Mouse (Mus musculus): Measurements from ENCODE around the gene Alppl2.

Alppl2 gene

GRCm38 (mm10) chr1:87089828-87090227 is at the start of gene Alppl2:
Alppl2 (minus strand) TSS chr1:87089928.
- TF ChIP-seq NANOG (IDR thresholded peaks at IDR 0.05; ENCODE audit: borderline replicate concordance, low read length) (no peak), CTCF (conservative IDR thresholded peaks at IDR 0.05; ENCODE audit: low read length) (no peak), POU5F1 (IDR thresholded peaks at IDR 0.05; ENCODE audit: borderline replicate concordance, low read length) (no peak)
- H3K4me3 ChIP-seq (replicated peaks; ENCODE audit: low read length) = no peak within 1 kb of the TSS
- peaks cover 13% of the 10 kb centered on the region for H3K27me3 ChIP-seq (ENCODE audit: insufficient read depth, low read length)
- no peaks in the 10 kb centered on the region for H3K9me3 ChIP-seq (ENCODE audit: low read length)
- no peaks in the 10 kb centered on the region for H3K36me3 ChIP-seq (ENCODE audit: insufficient read depth, low read length)
- H3K4me1 ChIP-seq (replicated peaks; ENCODE audit: low read depth, low read length) = peaks cover 20% of the 10 kb centered on the region

DNA sequence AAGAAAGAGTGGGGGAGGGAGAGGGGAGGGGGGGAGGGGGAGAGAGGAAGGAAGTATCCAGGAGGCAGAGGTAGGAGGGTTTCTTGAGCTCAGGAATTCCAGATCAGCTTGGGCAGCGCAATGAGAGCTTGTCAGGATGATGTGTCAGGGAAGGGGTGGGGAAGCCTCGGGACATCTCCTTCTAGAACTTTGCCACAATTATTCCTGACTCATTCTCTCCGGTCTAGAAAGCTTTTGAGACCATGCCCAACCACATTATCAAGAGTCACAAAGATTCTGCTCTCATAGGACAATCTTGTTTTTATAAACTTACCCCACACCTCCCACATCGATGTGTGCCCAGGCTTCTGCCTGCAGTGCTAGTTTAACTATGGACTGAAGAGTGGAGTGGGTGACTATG is 42.1 kb upstream of the Alppl2 start:
- TF ChIP-seq CTCF (conservative IDR thresholded peaks at IDR 0.05; ENCODE audit: low read length) = no peak
- no peak for TF ChIP-seq NANOG (IDR thresholded peaks at IDR 0.05; ENCODE audit: borderline replicate concordance, low read length)
- no peak for TF ChIP-seq POU5F1 (IDR thresholded peaks at IDR 0.05; ENCODE audit: borderline replicate concordance, low read length)
- peaks cover 25% of the 10 kb centered on the region for H3K27me3 ChIP-seq (ENCODE audit: insufficient read depth, low read length)
- no peak overlapping the region for H3K4me3 ChIP-seq (replicated peaks; ENCODE audit: low read length)
- H3K9me3 ChIP-seq (ENCODE audit: low read length) = peaks cover 48% of the 10 kb centered on the region
- peaks cover 6% of the 10 kb centered on the region; the same call in 1 of the 2 replicates for H3K4me1 ChIP-seq (replicated peaks; ENCODE audit: low read depth, low read length)
- H3K36me3 ChIP-seq (ENCODE audit: insufficient read depth, low read length) = no peaks in the 10 kb centered on the region

DNA sequence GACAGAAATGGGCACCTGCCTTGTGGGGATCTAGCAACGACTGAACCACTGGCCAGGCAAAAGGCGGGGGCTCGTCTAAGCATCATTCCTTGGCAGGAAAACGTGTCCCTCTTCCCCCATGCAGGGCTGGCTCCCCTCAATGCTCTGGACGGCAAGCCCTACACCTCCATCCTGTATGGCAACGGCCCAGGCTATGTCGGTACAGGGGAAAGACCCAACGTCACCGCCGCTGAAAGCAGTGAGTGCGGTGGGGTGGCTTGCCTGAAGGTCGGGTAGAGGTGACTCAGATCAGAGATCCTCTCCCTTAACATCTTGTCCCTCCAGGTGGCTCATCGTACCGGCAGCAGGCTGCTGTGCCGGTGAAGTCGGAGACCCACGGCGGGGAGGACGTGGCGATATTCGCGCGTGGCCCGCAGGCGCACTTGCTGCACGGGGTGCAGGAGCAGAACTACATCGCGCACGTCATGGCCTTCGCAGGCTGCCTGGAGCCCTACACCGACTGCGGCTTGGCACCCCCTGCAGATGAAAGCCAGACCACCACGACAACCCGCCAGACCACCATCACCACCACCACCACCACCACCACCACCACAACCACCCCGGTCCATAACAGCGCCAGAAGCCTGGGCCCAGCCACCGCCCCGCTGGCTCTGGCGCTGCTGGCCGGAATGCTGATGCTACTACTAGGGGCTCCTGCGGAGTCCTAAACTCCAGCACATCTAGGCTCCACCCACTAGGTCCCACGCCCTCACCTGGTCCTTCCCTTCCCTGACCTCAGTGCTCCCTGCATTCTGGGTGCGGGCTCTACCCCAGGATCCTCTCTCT is 37.7 kb upstream of the Alppl2 start:
- Histone ChIP-seq H3K4me3 (replicated peaks; ENCODE audit: low read length) (peak overlapping the region; percentile 73), H3K27me3 (ENCODE audit: insufficient read depth, low read length) (peaks cover 49% of the 10 kb centered on the region), H3K9me3 (ENCODE audit: low read length) (peaks cover 34% of the 10 kb centered on the region), H3K4me1 (replicated peaks; ENCODE audit: low read depth, low read length) (peaks cover 14% of the 10 kb centered on the region), H3K36me3 (ENCODE audit: insufficient read depth, low read length) (no peaks in the 10 kb centered on the region)
- no peak for TF ChIP-seq POU5F1 (IDR thresholded peaks at IDR 0.05; ENCODE audit: borderline replicate concordance, low read length)

DNA sequence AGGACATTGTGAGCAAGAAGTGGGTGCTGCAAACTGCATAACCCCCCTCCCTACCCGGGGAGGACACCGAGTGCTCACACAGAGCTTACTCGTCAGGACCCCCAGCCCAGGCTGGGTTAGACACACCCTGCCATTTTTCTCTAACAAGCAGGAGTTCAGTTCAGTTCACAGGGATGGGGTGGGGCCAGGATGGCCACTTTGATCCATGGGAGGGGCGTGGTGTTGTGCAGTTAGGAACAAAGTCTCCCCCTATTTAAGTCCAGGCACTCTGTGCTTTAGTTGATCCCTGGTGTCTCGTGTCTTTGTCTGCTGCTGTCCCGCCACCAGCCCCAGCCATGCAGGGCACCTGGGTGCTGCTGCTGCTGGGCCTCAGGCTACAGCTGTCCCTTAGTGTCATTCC is 34.9 kb upstream of the Alppl2 start, which contains the start of gene Akp3:
Gene Akp3, plus strand, starts transcription at position 301 of the 400 bp plus-strand sequence.
- peaks cover 15% of the 10 kb centered on the region for H3K9me3 ChIP-seq (ENCODE audit: low read length)
- peaks cover 49% of the 10 kb centered on the region for H3K27me3 ChIP-seq (ENCODE audit: insufficient read depth, low read length)
- H3K4me1 ChIP-seq (replicated peaks; ENCODE audit: low read depth, low read length) = peaks cover 14% of the 10 kb centered on the region
- TF ChIP-seq CTCF (conservative IDR thresholded peaks at IDR 0.05; ENCODE audit: low read length) = no peak
- TF ChIP-seq POU5F1 (IDR thresholded peaks at IDR 0.05; ENCODE audit: borderline replicate concordance, low read length) = no peak
- no peak for TF ChIP-seq NANOG (IDR thresholded peaks at IDR 0.05; ENCODE audit: borderline replicate concordance, low read length)
- no peak within 1 kb of the TSS for H3K4me3 ChIP-seq (replicated peaks; ENCODE audit: low read length)
- no peaks in the 10 kb centered on the region for H3K36me3 ChIP-seq (ENCODE audit: insufficient read depth, low read length)

- no peak for TF ChIP-seq CTCF (conservative IDR thresholded peaks at IDR 0.05; ENCODE audit: low read length)
- Histone ChIP-seq H3K4me3 (replicated peaks; ENCODE audit: low read length) (no peak overlapping the region), H3K4me1 (replicated peaks; ENCODE audit: low read depth, low read length) (no peaks in the 10 kb centered on the region), H3K9me3 (ENCODE audit: low read length) (no peaks in the 10 kb centered on the region), H3K36me3 (ENCODE audit: insufficient read depth, low read length) (no peaks in the 10 kb centered on the region), H3K27me3 (ENCODE audit: insufficient read depth, low read length) (no peaks in the 10 kb centered on the region)
Measured at GRCm38 (mm10) chr1:87114784-87115183, 25.1 kb upstream of the Alppl2 start.

- Histone ChIP-seq H3K4me3 (replicated peaks; ENCODE audit: low read length) (no peak overlapping the region), H3K4me1 (replicated peaks; ENCODE audit: low read depth, low read length) (no peaks in the 10 kb centered on the region), H3K27me3 (ENCODE audit: insufficient read depth, low read length) (no peaks in the 10 kb centered on the region), H3K9me3 (ENCODE audit: low read length) (no peaks in the 10 kb centered on the region), H3K36me3 (ENCODE audit: insufficient read depth, low read length) (no peaks in the 10 kb centered on the region)
- TF ChIP-seq NANOG (IDR thresholded peaks at IDR 0.05; ENCODE audit: borderline replicate concordance, low read length) (no peak), POU5F1 (IDR thresholded peaks at IDR 0.05; ENCODE audit: borderline replicate concordance, low read length) (no peak), CTCF (conservative IDR thresholded peaks at IDR 0.05; ENCODE audit: low read length) (peak; percentile 52)
Measured at GRCm38 (mm10) chr1:87111719-87112354, 22.1 kb upstream of the Alppl2 start.

DNA sequence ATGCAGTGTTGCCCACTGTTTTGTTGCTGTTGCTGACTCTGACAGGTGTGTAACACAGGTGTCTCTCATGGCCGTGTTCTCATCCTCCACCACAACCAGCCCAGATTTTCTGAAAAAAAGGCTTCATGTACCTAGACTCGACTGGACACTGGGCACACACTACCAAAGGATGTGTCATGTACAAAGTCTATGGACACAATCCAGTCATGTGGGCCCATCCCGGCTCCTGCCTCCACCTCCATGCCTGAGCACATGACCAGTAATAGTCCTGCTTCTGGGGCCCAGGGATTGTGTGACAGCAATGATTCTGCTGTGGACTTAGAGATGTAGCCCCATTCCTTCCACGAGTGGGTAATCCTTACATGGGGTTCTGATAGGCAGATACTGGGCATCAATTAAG is 18.8 kb upstream of the Alppl2 start:
- Histone ChIP-seq H3K27me3 (ENCODE audit: insufficient read depth, low read length) (no peaks in the 10 kb centered on the region), H3K36me3 (ENCODE audit: insufficient read depth, low read length) (no peaks in the 10 kb centered on the region), H3K4me1 (replicated peaks; ENCODE audit: low read depth, low read length) (no peaks in the 10 kb centered on the region), H3K4me3 (replicated peaks; ENCODE audit: low read length) (no peak overlapping the region), H3K9me3 (ENCODE audit: low read length) (no peaks in the 10 kb centered on the region)
- TF ChIP-seq NANOG (IDR thresholded peaks at IDR 0.05; ENCODE audit: borderline replicate concordance, low read length) (no peak), CTCF (conservative IDR thresholded peaks at IDR 0.05; ENCODE audit: low read length) (no peak), POU5F1 (IDR thresholded peaks at IDR 0.05; ENCODE audit: borderline replicate concordance, low read length) (no peak)

DNA sequence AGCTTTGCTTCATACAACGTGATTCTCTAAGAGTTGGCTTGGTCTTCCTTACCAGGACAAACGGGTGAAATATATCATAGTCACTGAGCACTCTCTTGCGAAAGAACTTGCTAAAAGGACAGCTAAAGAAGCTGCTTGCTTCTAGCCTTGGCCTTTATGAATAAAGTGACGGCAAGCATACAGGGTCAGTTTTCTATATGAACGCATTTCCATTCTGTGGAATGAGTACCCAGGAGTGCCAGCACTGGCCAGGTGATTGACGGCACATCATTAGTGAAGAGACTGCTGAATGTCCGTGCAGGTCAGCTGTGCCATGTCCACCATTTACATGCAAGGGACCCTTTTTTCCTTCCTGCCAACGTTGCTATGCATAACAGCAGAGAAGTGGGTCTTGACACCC is 16.8 kb upstream of the Alppl2 start:
- TF ChIP-seq CTCF (conservative IDR thresholded peaks at IDR 0.05; ENCODE audit: low read length) (no peak), NANOG (IDR thresholded peaks at IDR 0.05; ENCODE audit: borderline replicate concordance, low read length) (no peak), POU5F1 (IDR thresholded peaks at IDR 0.05; ENCODE audit: borderline replicate concordance, low read length) (no peak)

More for the DNA sequence above, 16.8 kb upstream of the Alppl2 start:
- Histone ChIP-seq H3K27me3 (ENCODE audit: insufficient read depth, low read length) (no peaks in the 10 kb centered on the region), H3K9me3 (ENCODE audit: low read length) (no peaks in the 10 kb centered on the region), H3K4me1 (replicated peaks; ENCODE audit: low read depth, low read length) (no peaks in the 10 kb centered on the region), H3K36me3 (ENCODE audit: insufficient read depth, low read length) (no peaks in the 10 kb centered on the region), H3K4me3 (replicated peaks; ENCODE audit: low read length) (no peak overlapping the region)
